Mouse (Mus musculus): ENCODE measurements at regions not wholly inside any gene's neighbourhood (a gene's known extent, or its start where the extent isn't known, plus 50 kb on each side); places are given as distances from the start of the nearest gene placed in this dataset.

DNA sequence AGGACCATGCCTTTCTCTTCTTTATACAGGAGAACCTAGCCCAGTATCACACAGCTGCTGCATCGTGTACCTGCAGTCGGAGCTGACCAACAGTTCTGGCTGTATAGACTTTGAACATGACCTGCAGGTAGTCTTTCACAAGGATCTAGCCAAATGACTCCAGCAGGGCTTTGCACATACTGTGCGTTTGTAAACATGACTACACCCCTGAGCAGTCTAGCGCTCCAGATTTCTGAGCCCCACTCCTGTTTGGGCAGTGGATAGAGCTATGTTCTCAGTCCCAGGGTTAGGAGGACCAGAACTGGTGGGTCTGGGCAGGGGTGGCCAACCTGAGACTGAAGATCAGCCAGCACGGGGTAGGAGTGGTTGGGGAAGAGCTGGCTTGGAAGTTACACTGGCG, 74.6 kb downstream of the Tmem121 start:
- Histone ChIP-seq H3K27me3 (ENCODE audit: control insufficient read depth, insufficient read depth, low read length) (no peaks in the 10 kb centered on the region), H3K4me1 (replicated peaks; ENCODE audit: control insufficient read depth, insufficient read depth, low read length) (no peaks in the 10 kb centered on the region), H3K4me3 (ENCODE audit: low read depth, low read length) (no peak overlapping the region), H3K9me3 (ENCODE audit: control insufficient read depth, low read length) (no peaks in the 10 kb centered on the region), H3K9ac (ENCODE audit: low read length) (no peak overlapping the region), H3K27ac (ENCODE audit: low read depth, low read length) (no peak overlapping the region), H3K36me3 (ENCODE audit: control insufficient read depth, insufficient read depth, low read length) (no peaks in the 10 kb centered on the region), H3K4me2 (ENCODE audit: low read depth, low read length, severe bottlenecking) (no peak overlapping the region)
- 89% methylated on average over 6 of the region's 6 CpGs for WGBS
- DNase-seq (ENCODE audit: low spot score), result no peak
- ATAC-seq (replicated peaks; ENCODE audit: low FRiP score), result no peak

DNA sequence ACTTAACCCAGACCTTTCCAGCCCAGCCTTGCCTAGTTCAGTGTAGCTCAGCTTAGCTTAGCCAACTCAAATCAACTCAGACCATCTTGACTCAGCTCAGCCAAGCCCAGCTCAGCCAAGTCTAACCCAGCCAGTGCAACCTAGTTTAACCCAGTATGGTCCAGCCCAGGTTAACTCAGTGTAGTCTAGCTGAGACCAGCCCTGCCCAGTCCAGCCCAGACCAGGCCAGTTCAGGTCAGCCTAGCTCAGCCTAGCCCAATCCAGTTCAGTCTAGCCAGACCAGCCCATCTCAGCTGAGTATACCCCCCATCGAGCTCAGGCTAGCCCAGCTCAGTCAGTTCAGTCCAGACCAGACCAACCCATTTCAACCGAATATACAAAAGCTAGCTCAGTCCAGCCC, 90.2 kb downstream of the Tmem121 start:
- H3K27ac ChIP-seq (ENCODE audit: low read depth, low read length), result no peak overlapping the region
- H3K4me2 ChIP-seq (ENCODE audit: low read depth, low read length, severe bottlenecking), result no peak overlapping the region
- H3K4me3 ChIP-seq (ENCODE audit: low read depth, low read length), result no peak overlapping the region
- H3K4me1 ChIP-seq (replicated peaks; ENCODE audit: control insufficient read depth, insufficient read depth, low read length), result no peaks in the 10 kb centered on the region
- no peak overlapping the region for H3K9ac ChIP-seq (ENCODE audit: low read length)
- WGBS, result 75% methylated on average over 2 of the region's 2 CpGs
- DNase-seq (ENCODE audit: low spot score) (no peak), ATAC-seq (replicated peaks; ENCODE audit: low FRiP score) (peak; percentile 31)
- no peaks in the 10 kb centered on the region for H3K9me3 ChIP-seq (ENCODE audit: control insufficient read depth, low read length)
- no peaks in the 10 kb centered on the region for H3K36me3 ChIP-seq (ENCODE audit: control insufficient read depth, insufficient read depth, low read length)
- H3K27me3 ChIP-seq (ENCODE audit: control insufficient read depth, insufficient read depth, low read length), result no peaks in the 10 kb centered on the region

DNA sequence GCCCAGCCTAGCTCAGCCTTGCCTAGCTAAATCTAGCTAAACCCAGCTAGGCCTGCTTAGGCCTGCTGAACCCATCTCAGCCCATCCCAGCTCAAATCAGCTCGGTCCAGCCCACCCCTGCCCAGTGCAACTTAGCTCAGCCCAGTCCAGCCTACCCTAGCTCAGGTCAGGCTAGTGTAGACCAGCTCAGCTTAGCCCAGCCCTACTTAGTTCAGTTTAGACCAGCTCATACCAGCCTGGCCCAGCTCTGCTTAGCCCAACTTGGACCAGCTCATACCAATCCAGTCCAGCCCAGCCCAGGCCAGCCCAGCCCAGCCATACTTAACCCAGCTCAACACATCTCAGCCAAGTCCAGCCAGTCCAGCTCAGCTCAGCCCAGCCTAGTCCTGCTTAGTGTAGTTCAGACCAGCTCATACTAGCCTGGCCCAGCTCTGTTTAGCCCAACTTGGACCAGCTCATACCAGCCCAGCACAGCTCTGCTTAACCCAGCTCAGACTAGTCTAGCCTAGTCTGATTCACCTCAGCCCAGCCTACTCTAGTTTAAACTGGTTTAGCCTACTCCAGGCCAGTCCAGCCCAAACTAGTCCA, 90.7 kb downstream of the Tmem121 start:
- ATAC-seq (replicated peaks; ENCODE audit: low FRiP score), result peak; percentile 53

DNA sequence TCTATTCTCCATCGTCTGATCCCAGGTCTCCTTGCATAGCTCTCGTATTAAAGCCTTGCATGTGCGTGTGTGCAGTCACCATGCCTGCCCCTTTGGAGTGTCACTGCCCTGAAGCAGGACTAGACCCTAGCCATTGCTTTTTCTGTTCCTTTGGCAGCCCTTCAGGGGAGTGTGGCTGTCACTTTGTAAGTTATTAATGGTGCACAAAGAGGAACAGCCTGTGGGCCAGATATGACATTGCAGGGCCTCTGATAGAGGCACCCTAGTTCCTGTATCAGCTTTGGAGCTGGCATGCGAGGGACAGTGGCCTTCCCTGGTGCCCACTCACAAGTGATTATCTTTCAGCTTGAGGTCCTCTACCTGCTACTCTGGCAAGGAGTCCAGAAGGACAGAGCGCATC, 92.0 kb downstream of the Tmem121 start:
- no peak overlapping the region for H3K4me3 ChIP-seq (ENCODE audit: low read depth, low read length)
- ATAC-seq (replicated peaks; ENCODE audit: low FRiP score), result no peak
- no peaks in the 10 kb centered on the region for H3K27me3 ChIP-seq (ENCODE audit: control insufficient read depth, insufficient read depth, low read length)
- no peaks in the 10 kb centered on the region for H3K36me3 ChIP-seq (ENCODE audit: control insufficient read depth, insufficient read depth, low read length)
- no peak overlapping the region for H3K9ac ChIP-seq (ENCODE audit: low read length)
- H3K27ac ChIP-seq (ENCODE audit: low read depth, low read length), result no peak overlapping the region
- DNase-seq (ENCODE audit: low spot score), result no peak
- H3K4me1 ChIP-seq (replicated peaks; ENCODE audit: control insufficient read depth, insufficient read depth, low read length), result no peaks in the 10 kb centered on the region
- no peak overlapping the region for H3K4me2 ChIP-seq (ENCODE audit: low read depth, low read length, severe bottlenecking)
- H3K9me3 ChIP-seq (ENCODE audit: control insufficient read depth, low read length), result no peaks in the 10 kb centered on the region
- 85% methylated on average over 5 of the region's 5 CpGs for WGBS

More for the DNA sequence above, 90.7 kb downstream of the Tmem121 start:
- Histone ChIP-seq H3K36me3 (ENCODE audit: control insufficient read depth, insufficient read depth, low read length) (no peaks in the 10 kb centered on the region), H3K27ac (ENCODE audit: low read depth, low read length) (no peak overlapping the region), H3K9ac (ENCODE audit: low read length) (no peak overlapping the region), H3K4me3 (ENCODE audit: low read depth, low read length) (no peak overlapping the region), H3K9me3 (ENCODE audit: control insufficient read depth, low read length) (no peaks in the 10 kb centered on the region), H3K4me1 (replicated peaks; ENCODE audit: control insufficient read depth, insufficient read depth, low read length) (no peaks in the 10 kb centered on the region), H3K27me3 (ENCODE audit: control insufficient read depth, insufficient read depth, low read length) (no peaks in the 10 kb centered on the region), H3K4me2 (ENCODE audit: low read depth, low read length, severe bottlenecking) (no peak overlapping the region)
- no peak for DNase-seq (ENCODE audit: low spot score)
- WGBS, result 68% methylated on average over 1 of the region's 1 CpGs

DNA sequence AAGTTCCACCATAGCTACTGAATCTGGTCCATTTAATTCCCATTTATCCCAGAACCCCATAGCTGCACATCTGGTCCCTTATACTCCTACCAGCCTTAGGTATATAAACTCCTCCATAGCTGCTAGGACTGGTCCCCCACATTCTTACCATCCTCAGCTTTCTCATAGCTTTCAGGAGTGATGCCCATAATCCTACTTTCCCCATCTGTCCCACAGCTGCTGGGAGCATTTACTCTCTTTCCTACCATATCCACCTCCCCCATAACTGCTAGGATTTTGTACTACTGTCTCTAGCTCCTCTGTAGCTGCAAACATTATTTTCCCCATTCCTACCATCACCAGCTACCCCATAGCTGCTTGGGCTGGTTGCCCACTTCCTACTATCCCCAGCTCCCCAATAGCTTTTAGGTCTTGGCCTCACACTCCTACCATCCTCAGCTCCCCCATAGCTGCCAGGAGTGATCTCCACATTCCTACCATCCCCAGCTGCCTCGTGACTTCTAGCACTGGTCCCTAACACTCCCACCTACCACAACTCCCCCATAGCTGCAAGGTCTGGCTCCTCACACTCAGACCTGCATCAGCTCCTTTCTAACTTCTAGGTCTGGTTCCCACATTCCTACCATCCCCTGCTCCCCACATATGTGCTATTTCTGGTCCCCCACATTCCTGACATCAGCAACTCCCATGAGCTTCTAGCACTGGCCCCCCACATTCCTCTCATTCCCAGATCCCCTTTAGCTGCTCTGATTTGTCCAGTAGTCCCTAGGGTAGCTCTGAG, 106.5 kb downstream of the Tmem121 start:
- H3K4me1 ChIP-seq (replicated peaks; ENCODE audit: control insufficient read depth, insufficient read depth, low read length), result no peaks in the 10 kb centered on the region
- H3K36me3 ChIP-seq (ENCODE audit: control insufficient read depth, insufficient read depth, low read length), result no peaks in the 10 kb centered on the region
- no peak overlapping the region for H3K27ac ChIP-seq (ENCODE audit: low read depth, low read length)
- H3K4me3 ChIP-seq (ENCODE audit: low read depth, low read length), result no peak overlapping the region
- no peaks in the 10 kb centered on the region for H3K9me3 ChIP-seq (ENCODE audit: control insufficient read depth, low read length)
- H3K27me3 ChIP-seq (ENCODE audit: control insufficient read depth, insufficient read depth, low read length), result no peaks in the 10 kb centered on the region
- DNase-seq (ENCODE audit: low spot score), result no peak
- WGBS, result 48% methylated on average over 1 of the region's 1 CpGs
- H3K9ac ChIP-seq (ENCODE audit: low read length), result no peak overlapping the region
- H3K4me2 ChIP-seq (ENCODE audit: low read depth, low read length, severe bottlenecking), result no peak overlapping the region
- ATAC-seq (replicated peaks; ENCODE audit: low FRiP score), result no peak

DNA sequence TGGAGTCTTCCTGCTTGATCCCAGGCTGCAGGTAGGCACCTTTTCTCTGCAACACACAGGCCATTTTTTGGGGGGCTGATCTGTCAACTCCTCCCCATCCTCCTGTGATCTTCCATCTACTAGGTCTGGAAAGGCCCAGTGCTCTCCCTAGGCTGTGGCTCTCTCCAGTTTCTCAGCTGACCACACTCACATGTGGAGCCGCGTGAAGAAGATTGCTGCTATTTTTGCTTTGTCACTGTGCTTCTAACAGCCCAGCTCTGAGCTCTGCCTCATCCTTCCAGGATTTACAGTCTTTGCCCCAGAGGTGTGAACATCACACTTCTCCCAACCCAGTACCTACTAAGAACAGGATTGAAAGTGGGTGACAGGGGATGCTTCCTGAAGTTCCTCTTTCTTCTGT, 110.2 kb downstream of the Tmem121 start:
- Histone ChIP-seq H3K27ac (ENCODE audit: low read depth, low read length) (no peak overlapping the region), H3K27me3 (ENCODE audit: control insufficient read depth, insufficient read depth, low read length) (no peaks in the 10 kb centered on the region), H3K4me1 (replicated peaks; ENCODE audit: control insufficient read depth, insufficient read depth, low read length) (no peaks in the 10 kb centered on the region), H3K9ac (ENCODE audit: low read length) (no peak overlapping the region), H3K36me3 (ENCODE audit: control insufficient read depth, insufficient read depth, low read length) (no peaks in the 10 kb centered on the region), H3K4me3 (ENCODE audit: low read depth, low read length) (no peak overlapping the region), H3K9me3 (ENCODE audit: control insufficient read depth, low read length) (no peaks in the 10 kb centered on the region), H3K4me2 (ENCODE audit: low read depth, low read length, severe bottlenecking) (no peak overlapping the region)
- 93% methylated on average over 2 of the region's 2 CpGs for WGBS
- ATAC-seq (replicated peaks; ENCODE audit: low FRiP score) (no peak), DNase-seq (ENCODE audit: low spot score) (no peak)

DNA sequence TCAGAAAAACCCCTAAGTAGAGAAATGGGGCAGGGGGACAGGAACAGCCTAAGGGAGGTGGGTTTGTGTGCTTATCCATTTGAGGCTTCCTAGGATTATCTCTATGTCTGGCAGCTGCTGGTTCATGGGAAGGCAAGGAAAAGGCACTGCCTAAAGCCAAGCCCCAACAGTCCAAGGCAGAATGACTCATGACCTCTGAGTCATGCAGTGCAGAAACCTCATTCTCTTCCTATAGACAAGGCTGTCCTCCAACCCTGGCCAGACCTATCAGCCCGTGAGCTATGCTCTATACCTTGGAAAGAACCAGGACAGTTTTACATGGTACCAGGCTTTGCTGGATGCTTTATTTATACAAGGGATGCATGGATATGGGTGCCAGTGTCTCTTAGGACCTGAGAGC, 120.2 kb downstream of the Tmem121 start:
- Histone ChIP-seq H3K36me3 (ENCODE audit: control insufficient read depth, insufficient read depth, low read length) (no peaks in the 10 kb centered on the region), H3K4me1 (replicated peaks; ENCODE audit: control insufficient read depth, insufficient read depth, low read length) (no peaks in the 10 kb centered on the region), H3K9ac (ENCODE audit: low read length) (no peak overlapping the region), H3K4me2 (ENCODE audit: low read depth, low read length, severe bottlenecking) (no peak overlapping the region), H3K27me3 (ENCODE audit: control insufficient read depth, insufficient read depth, low read length) (no peaks in the 10 kb centered on the region), H3K9me3 (ENCODE audit: control insufficient read depth, low read length) (no peaks in the 10 kb centered on the region), H3K27ac (ENCODE audit: low read depth, low read length) (no peak overlapping the region), H3K4me3 (ENCODE audit: low read depth, low read length) (no peak overlapping the region)
- ATAC-seq (replicated peaks; ENCODE audit: low FRiP score) (no peak), DNase-seq (ENCODE audit: low spot score) (no peak)
- WGBS, result 95% methylated on average over 1 of the region's 1 CpGs

DNA sequence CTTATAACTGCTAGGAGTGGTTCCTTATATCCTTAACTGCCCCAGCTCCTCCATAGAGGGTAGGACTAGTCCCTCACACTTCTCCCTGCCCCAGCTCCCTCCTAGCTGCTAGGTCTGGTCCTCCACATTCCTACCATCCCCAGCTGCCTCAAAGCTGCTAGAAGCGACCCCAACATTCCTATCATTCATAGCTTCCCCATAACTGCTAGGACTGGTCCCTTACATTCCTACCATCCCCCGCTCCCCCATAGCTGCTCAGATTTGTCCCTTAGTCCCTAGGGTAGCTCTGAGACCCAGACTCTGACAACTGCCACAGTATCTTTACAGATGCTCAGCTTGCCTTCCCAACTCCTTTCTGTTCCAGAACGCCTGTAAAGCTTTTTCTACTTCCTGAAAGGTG, 127.6 kb downstream of the Tmem121 start:
- H3K4me3 ChIP-seq (ENCODE audit: low read depth, low read length), result no peak overlapping the region
- no peak overlapping the region for H3K27ac ChIP-seq (ENCODE audit: low read depth, low read length)
- H3K27me3 ChIP-seq (ENCODE audit: control insufficient read depth, insufficient read depth, low read length), result no peaks in the 10 kb centered on the region
- H3K4me2 ChIP-seq (ENCODE audit: low read depth, low read length, severe bottlenecking), result no peak overlapping the region
- H3K9ac ChIP-seq (ENCODE audit: low read length), result no peak overlapping the region
- H3K36me3 ChIP-seq (ENCODE audit: control insufficient read depth, insufficient read depth, low read length), result no peaks in the 10 kb centered on the region
- no peaks in the 10 kb centered on the region for H3K9me3 ChIP-seq (ENCODE audit: control insufficient read depth, low read length)
- 61% methylated on average over 3 of the region's 3 CpGs for WGBS
- ATAC-seq (replicated peaks; ENCODE audit: low FRiP score) (no peak), DNase-seq (ENCODE audit: low spot score) (no peak)
- H3K4me1 ChIP-seq (replicated peaks; ENCODE audit: control insufficient read depth, insufficient read depth, low read length), result no peaks in the 10 kb centered on the region

DNA sequence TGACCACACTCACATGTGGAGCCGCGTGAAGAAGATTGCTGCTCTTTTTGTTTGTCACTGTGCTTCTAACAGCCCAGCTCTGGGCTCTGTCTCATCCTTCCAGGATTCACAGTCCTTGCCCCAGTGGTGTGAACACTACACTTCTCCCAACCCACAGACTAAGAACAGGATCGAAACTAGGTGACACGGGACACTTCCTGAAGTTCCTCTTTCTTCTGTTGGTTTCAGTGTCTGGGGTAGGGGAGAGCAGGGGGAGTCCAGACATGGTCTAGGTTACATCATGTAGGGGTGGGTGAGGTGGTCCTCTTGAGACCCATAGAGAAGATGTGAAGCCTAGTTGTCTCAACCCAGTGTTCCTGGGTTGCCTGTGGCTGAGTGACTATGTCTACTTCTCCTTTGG, 128.9 kb downstream of the Tmem121 start:
- no peak overlapping the region for H3K4me3 ChIP-seq (ENCODE audit: low read depth, low read length)

More for the DNA sequence above, 128.9 kb downstream of the Tmem121 start:
- Histone ChIP-seq H3K36me3 (ENCODE audit: control insufficient read depth, insufficient read depth, low read length) (no peaks in the 10 kb centered on the region), H3K9ac (ENCODE audit: low read length) (no peak overlapping the region), H3K4me2 (ENCODE audit: low read depth, low read length, severe bottlenecking) (no peak overlapping the region), H3K4me1 (replicated peaks; ENCODE audit: control insufficient read depth, insufficient read depth, low read length) (no peaks in the 10 kb centered on the region), H3K9me3 (ENCODE audit: control insufficient read depth, low read length) (no peaks in the 10 kb centered on the region), H3K27ac (ENCODE audit: low read depth, low read length) (no peak overlapping the region), H3K27me3 (ENCODE audit: control insufficient read depth, insufficient read depth, low read length) (no peaks in the 10 kb centered on the region)
- WGBS, result 90% methylated on average over 4 of the region's 4 CpGs
- ATAC-seq (replicated peaks; ENCODE audit: low FRiP score) (no peak), DNase-seq (ENCODE audit: low spot score) (no peak)
